Mouse (Mus musculus): Measurements from ENCODE around the gene Rdm1.
A peak's percentile ranks its signal among the peaks of the same experiment; 100 is the strongest.

Gene Rdm1

DNA sequence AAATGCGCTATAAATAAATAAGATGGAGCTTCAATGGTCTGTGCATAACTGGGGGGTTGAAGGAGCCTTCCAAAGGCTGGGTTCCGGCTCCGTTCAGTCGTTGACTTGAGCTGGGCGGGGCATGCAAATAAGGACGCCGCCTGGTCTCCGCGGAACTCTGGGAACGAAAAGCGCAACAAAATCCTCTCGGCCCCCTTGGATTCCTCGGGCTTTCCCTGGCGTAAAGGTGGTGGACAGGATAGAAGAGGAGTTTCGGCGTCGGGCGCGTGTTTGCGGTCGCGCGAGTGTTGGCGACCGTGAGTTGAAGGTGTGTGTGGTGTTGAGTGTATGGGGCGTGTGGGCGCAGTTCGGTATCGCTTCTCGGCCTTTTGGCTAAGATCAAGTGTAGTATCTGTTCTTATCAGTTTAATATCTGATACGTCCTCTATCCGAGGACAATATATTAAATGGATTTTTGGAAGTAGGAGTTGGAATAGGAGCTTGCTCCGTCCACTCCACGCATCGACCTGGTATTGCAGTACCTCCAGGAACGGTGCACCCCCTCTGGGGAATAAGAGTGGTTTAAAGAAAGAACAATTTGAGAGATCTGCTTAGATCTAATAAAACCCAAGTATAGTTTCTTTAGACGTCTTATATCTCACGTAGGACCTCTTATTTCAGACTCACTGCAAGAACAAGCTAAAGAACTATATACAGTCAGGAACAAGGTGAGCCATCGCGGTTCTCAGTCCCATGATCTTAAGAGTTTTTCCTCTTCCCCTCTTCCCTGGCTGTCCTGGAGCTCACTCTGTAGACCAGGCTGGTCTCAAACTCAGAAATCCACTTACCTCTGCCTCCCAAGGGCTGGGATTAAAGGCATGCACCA is 31.1 kb downstream of the Rdm1 start:
- DNase-seq (ENCODE audit: extremely low spot score, low spot score): peak; percentile 84

DNA sequence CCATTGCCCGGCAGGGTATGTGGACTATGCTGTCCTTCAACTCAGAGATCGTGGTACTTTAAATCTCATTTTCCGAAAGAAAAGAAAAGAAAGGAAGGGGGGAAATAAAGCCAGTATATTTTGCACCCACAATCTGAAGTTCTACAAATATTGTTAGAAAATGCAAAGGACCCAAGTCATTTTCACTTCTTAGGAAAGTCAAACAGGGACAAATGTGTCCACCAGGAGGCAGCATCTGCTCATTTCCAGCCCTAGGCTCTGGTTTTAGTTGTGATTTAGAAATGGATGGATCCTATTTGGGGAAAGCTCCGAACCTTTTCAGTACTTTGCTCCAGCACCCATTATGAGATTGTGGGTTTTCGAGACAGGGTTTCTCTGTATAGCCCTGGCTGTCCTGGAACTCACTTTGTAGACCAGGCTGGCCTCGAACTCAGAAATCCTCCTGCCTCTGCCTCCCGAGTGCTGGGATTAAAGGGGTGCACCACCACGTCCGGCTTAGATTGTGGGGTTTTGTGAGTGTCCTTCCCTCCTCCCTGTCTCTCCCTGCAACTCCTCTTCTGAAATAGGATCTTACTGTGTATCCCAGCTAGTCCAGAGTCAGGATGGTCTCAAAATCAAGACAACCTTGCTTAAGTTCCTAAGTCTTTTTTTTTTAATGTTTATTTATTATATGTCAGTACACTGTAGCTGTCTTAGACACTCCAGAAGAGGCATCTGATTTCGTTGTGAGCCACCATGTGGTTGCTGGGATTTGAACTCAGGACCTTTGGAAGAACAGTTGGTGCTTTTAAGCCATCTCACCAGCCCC is 32.0 kb downstream of the Rdm1 start:
- DNase-seq (ENCODE audit: extremely low spot score, low spot score): peak; percentile 71

DNA sequence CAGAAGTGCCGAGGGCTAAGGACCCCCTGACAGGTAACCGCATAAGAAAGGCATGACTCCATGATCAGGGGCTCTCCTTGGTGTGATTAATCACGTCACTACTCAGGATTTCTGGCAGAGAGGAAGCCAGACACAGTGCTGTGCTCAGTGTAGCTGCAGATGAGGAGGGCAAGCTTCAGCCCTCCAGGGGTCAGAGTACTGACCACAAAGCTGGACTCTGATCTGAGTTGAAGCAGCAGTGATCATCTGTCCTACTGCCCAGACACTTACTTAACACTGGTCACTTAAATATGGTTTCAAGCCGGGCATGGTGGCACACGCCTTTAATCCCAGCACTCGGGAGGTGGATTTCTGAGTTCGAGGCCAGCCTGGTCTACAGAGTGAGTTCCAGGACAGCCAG is 34.2 kb downstream of the Rdm1 start:
- no peak for DNase-seq (ENCODE audit: extremely low spot score, low spot score)

DNA sequence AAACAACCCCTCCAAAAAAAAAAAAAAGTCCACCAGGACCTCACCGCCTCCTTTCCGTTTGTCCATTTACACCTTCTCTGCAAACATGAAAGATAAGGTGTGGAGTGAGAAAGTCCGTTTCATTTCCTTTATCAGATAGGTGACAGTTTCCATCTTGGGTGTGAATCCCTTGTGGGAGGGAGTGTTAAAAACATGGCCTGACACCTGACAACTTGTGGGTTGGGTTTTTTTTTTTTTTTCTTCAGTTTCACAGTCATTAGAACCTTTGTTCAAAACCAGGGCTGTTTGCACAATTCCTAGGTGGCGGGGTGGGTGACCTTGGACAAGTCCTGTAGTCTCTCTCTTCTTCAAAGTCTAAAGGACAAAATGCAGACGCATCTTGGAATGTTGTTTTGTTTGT is 34.8 kb downstream of the Rdm1 start:
- DNase-seq (ENCODE audit: extremely low spot score, low spot score): no peak

DNA sequence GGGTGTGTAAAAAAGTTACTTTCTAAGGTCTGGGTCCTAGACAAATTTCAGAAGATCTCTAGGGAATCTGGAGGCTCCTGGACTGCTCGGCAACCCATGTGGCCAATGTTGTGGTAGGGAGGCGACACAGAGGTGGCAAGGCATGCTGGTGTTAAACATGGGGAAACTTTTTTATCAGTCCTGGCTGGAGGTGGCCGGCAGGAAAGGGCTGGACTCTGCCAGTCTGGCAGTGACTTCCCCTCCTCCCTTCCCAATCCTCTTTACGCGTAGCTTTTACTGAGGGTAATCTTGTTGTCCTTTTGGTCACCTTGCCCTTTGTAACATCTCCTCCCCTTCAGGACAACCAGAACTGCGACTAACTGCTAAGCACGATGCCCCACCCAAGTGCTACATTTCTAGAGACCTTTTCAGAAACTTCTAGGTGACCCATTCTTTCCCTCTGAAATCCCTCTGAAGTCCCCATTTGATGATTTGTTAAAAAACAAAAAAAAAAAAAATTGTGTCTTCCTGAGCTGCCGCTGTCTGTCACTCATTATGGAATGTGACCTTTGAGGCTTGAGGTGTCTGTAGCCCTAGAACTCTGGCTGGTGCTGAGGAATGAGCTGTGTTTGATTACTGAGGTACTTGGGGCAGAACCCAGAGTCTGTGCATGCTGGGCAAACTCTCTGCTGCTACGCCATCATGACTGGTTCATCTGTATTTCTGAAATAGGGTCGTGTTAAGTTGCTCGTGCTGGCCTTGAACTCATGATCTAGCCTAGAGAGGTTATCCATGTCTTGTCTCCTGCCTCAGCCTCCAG is 36.4 kb downstream of the Rdm1 start:
- DNase-seq (ENCODE audit: extremely low spot score, low spot score): no peak

DNA sequence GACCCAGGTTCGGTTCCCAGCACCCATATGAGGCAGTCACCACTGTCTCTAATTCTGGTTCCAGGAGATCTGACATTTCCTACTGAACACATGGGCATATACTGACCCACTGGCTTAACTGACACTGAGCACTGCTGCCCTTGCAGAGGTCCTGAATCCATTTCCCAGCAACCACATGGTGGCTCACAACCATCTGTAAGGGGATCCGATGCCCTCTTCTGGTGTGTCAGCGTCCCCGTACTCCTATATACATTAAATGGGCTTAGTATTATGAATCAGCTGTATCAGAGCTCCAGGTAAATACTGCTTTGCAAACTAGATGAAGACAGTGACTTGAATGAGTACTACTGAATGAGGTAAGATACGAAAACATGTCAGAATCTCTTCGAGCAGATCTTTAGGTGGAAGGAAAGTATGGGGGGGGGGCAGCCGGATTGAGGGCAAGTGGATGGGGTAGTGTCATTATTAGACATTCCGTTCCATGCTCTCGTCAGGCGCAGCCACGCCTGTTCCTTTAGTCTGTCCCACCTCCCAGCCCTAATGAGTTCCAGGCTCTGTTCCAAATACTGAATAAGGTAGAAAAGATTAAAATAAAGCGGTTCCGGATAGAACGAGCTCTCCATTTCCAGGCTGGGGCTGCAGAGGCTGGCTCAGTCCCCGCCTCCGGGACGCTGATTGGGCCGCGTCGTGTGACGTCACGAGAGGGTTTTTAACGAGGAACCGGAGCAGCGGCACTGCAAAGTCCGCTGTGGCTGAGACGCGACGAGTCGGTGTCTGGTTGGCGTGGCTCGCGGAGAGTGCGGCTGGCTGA is 38.0 kb downstream of the Rdm1 start, which contains the start of gene Arl4d:
Gene Arl4d, plus strand, starts transcription at position 717 of the 811 bp plus-strand sequence.
- peak; percentile 94 for DNase-seq (ENCODE audit: extremely low spot score, low spot score)

DNA sequence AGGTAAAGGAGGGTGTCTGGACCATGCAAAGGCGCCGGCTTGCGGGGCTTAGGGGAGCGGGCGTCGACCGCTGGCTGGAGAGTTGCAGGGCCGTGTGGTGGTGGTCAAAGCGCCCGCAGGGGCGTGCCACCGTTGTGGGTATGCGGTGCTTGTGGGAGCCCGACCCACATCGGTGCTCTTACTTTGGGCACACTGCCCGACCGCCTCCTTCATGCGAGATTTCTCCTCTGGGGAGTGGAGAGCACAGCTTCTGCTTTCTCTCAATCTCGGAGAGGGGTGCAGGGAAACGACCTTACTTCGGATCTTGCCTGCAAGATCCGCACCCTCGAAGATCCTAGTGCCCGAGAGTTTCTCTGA is 38.6 kb downstream of the Rdm1 start:
- no peak for DNase-seq (ENCODE audit: extremely low spot score, low spot score)

DNA sequence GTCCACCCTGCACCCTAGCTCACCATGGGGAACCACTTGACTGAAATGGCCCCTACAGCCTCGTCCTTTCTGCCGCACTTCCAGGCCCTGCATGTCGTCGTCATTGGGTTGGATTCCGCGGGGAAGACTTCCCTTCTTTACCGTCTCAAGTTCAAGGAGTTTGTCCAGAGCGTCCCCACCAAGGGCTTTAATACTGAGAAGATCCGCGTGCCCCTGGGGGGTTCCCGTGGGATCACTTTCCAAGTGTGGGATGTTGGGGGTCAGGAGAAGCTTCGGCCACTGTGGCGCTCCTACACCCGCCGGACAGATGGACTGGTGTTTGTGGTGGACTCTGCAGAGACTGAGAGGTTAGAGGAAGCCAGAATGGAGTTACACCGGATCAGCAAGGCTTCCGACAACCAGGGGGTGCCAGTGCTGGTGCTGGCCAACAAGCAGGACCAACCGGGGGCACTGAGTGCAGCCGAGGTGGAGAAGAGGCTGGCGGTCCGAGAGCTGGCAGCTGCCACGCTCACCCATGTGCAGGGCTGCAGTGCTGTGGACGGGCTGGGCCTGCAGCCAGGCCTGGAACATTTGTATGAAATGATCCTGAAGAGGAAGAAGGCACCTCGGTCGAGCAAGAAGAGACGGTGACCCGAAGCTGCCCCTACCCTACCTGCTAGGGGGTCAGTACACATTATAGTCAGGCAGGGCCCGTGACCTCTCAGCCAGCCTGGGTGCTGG is 39.8 kb downstream of the Rdm1 start:
- DNase-seq (ENCODE audit: extremely low spot score, low spot score): no peak

DNA sequence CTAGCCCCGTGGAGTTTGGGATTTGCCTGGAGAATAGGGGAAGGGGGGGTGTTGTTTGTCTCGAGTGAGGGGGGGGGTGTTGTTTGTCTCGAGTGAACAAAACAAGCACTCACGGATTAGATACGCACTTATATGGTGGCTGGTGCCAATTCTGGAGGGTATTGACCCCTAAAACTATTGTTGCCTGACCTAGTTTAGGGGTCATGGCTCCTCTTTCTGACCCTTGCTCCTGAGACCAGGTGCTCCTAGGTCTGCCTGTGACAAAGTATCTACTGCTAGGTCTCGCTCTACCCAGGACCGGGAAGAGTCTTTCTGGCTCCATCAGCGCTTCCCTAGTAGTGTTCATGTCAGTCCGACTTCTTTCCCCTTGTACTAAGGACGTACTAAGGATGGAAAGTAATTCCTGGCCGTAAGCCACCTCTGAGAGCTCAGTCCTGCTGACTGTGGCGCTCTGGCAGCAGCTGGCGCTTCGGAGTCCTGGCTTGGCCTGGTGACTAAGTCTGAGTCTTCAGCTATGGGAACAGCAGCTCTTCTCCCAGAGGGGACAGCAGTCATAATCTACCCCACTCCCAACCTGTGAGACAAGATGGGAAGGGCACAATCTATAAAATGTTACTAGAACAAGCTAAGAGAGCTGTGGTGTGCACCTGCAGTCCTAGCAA is 41.0 kb downstream of the Rdm1 start:
- DNase-seq (ENCODE audit: extremely low spot score, low spot score): no peak

DNA sequence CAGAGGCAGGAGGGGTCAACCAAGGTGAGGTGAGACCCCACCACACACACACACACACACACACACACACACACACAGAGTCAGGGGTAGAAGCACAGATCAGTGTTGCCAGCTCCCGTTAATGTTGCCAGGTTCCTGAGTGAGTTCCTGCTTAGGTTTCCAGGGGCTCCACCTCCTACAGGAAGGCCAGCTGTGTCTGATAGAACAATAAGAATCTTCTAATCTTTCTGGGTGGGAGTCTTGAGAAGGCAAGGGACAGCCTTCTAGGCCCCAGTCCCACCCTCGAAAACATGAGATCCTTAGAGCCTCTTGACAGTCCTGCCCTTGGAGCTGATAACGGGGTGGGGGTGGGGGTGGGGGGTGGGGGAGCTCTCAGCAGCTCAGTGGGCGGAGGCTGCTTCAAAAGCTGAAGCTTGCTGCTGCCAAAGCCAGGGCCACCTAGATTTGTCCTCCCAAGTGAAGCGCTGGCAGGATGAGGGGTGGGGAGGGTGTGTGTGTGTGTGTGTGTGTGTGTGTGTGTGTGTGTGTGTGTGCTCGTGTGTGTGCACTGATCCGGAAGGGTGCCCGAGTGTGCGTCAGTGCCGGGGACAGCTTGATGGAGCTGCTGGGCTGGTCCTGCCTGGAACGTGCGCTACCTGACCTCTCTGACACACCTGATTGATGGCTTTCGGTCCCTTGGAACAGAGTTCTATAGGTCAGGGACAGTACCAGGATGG is 41.7 kb downstream of the Rdm1 start:
- no peak for DNase-seq (ENCODE audit: extremely low spot score, low spot score)

DNA sequence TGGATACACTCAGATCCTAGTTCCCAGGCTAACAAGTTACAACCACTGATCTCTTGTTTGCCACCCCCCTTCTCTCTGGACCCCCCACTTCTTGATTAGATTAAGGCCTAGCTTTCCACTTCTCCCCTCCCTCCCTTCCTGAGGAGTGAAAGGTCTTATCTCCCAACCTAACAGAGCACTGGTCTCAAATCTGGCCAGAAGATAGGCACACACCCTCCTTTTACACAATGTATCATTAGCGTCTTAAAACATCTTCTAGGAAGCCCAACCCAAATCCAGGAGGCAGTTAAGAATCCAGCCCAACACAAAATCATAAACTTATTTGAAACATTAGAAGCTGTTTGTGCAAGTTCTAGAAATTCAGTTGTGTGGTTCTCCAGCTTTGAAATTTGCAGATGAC is 43.3 kb downstream of the Rdm1 start:
- no peak for DNase-seq (ENCODE audit: extremely low spot score, low spot score)

DNA sequence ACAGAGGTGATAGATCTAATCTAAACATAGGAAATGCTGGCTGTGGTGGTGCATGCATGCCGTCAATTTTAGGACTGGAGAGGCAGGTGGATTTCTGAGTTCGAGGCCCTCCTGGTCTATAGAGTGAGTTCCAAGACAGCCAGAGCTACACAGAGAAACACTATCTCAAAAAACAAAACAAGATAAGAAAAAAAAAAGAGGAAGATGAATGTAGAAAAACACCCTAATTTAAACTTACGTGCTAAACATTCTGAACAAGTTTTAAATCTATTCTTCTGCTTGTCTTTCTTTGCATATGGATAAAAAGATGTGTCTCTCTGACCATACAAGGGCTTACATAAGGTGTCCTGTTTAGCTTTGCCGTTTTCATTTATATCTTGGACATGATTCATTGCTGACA is 44.3 kb downstream of the Rdm1 start:
- no peak for DNase-seq (ENCODE audit: extremely low spot score, low spot score)

DNA sequence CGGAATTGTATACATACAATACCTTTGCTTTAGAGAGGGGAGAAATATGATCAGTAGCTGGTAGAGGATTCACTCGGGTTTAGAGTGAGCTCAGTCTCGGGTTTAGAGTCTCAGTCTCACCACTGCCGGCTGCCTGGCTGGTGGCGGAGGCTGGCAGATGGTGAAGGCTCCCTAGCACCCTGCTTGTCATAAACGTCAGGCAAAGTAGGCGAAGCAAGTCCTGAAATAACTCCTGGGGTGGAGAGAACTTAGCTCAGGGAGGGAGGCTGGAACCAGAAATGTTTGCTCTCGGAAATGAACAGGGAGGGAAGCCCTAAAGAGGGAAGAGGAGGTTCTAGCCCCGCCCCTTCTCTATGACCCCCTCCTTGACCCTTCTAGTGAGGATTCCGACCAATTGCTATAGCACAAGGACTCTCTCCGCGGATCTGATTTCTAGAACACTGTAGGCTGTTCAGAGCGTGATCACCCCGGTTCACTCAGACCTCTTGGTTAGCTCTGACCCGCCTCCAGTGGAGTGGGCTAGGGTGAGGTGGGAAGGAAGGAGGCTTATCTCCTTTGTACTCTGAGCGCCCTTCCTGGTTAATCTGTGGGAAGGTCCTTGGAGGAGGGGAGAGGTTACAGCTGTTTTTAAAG is 46.1 kb downstream of the Rdm1 start:
- peak; percentile 24 for DNase-seq (ENCODE audit: extremely low spot score, low spot score)

DNA sequence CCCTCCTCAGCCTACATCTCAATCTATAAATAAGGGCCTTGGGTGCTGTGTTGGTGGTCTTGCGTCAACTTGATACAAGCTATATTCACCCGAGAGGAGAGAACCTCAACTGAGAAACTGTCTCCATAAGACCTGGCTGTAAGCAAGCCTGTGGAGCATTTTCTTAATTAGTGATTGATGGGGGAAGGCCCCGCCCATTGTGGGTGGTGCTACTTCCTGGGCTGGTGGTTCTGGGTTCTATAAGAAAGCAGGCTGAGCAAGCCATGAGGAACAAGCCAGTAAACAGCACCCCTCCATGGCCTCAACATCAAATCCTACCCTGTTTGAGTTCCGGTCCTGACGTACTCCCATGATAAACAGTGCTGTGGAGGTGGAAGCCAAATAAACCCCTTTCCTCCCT is 47.1 kb downstream of the Rdm1 start:
- no peak for DNase-seq (ENCODE audit: extremely low spot score, low spot score)

DNA sequence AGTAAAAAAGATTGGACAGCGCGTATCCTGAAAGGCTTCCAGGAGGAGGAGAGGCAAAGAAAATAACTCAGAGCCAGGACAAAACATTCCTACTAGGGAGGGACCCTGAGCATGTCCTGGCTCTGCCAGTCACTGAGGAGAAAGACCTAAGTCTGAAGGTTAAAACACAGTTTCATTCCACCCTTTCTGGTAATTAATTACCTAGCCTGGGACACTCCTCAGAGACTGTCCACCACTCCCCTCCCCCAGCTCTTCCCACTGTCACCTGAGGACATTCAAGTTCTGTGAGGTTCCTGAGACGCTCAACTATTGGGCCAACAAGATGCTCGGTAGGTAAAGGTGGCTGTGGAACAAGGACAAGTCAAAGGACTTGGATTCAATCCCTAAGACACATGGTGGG is 48.4 kb downstream of the Rdm1 start:
- no peak for DNase-seq (ENCODE audit: extremely low spot score, low spot score)

DNA sequence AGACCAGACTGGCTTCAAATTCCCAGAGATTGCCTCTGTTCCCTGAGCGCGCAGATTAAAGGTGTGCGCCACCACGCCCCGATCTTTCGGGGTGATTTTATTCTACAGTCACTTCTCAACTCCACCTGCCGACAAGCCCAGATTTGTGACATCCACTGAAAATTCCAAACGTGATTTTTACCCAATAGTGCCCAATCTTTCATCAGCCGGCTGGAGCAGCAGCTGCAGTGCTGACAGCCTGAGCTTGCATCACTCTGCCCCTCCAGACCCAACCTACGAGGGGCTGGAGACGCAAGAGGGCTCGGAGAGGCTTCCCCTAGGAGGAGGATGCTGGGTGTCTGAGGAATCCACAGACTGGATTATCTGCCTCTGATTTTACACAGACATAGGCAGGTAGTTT is 50.7 kb downstream of the Rdm1 start:
- DNase-seq (ENCODE audit: extremely low spot score, low spot score): no peak

DNA sequence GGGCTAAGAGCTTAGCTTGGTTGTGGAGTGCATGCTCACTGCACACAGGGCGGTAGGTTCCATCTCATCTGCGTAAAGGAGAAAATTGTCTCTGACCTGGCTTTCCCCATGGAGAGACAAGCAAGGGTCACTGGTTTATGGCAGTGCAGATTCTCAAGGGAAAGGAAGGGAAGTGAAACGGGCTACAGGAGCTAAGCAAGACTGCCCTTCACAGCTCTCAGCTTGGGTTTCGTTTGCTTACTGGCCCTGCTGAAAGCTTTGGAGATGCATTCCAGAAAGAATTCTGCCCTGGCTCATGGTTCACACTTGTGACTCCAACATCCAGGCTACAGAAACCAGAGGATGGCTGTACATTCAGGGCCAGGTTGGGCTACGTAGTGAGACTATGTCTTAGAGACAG is 51.8 kb downstream of the Rdm1 start:
- no peak for DNase-seq (ENCODE audit: extremely low spot score, low spot score)

DNA sequence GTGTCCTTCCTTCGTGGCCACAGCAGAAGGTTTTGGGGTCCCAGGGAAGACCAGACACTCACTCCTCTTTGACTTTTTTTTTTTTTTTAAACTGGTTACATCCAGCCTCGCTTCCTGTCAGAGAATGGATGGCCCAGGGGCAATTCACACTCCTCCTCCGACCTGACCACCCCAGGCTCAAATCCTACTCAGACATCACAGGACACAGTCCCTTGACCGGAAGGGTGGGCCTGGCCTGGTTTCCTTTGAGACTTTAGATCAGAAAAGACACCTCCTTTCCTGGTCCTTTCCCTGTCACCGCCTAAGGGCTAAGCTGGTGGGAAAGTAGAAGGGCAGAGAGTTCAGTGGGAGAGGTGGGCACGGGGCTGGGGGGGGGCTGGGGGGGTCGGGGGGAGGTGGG is 52.9 kb downstream of the Rdm1 start:
- DNase-seq (ENCODE audit: extremely low spot score, low spot score): no peak

Measured in neural tube, embryonic 10.5 days (tissue).